Mouse (Mus musculus): Measurements from ENCODE around the gene Drap1. TPM values are rescaled to one million over a fixed set of nuclear protein-coding genes. Genes with fewer than 3 reads are reported as not detected.
A peak's percentile ranks its signal among the peaks of the same experiment; 100 is the strongest.

Drap1 gene
- total and polyA plus RNA-seq, 3 experiments: 183 to 307 TPM; not detected in 1

DNA sequence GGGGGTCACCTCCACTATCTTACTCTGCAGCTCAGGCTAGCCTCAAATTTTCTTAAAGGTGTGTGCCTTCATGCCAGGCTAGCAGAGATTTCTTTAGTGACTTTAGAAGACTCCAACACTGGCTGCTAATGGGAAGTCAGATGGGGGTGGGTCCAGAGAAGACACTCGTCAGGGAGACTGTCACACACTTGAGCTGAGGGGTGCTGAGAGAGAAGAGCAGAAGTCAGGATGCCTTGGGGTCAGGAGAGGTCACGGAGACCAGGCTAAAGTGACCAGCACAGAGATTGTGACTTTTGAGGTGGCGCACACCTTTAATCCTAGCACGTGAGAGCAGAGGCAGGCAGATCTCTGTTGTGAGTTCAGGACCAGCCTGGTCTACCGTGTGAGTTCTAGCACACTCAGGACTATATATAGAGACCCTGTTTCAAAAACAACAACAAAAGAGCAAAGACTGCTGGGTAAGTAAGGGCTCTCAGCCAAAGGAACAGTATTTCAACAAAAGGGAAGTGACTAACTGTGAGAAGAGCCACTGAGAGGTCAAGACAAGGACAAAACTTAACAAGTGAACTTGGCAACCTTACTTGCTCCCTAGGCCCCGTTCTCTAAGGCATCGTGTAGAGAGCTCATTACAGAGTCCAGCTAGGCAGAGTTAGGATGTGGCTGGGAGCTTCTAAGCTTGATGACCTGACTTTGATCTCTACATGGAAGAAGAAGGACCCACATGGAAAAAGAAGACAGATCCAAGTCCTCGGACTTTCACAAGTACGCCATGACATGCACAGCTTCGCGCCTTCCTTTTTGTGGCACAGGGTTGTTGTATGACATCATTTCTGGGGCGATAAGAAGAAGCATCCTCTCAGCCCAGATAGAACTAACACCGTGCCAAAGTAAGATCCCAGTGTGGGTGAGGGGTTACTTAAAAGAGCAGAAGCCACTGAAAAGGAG, 16.4 kb downstream of the Drap1 start:
- no peaks in the 10 kb centered on the region for H3K79me2 ChIP-seq (ENCODE audit: control insufficient read depth, insufficient read depth, low read length, poor library complexity)
- H3K27ac ChIP-seq (ENCODE audit: control insufficient read depth, low read depth, low read length): peak overlapping the region; percentile 64
- no peak overlapping the region for H3K4me3 ChIP-seq (ENCODE audit: control insufficient read depth in 1 of 2, insufficient read depth in 1 of 2, low read depth in 2 of 2, low read length in 2 of 2)
- H3K9ac ChIP-seq (ENCODE audit: control insufficient read depth, low read depth, low read length, poor library complexity, severe bottlenecking): no peak overlapping the region
- H3K9me3 ChIP-seq (replicated peaks; ENCODE audit: insufficient read depth, low read length): no peaks in the 10 kb centered on the region
- H3K36me3 ChIP-seq (ENCODE audit: control insufficient read depth in 1 of 2, insufficient read depth in 2 of 2, low read length in 2 of 2): peaks cover 0 to 3% of the 10 kb centered on the region in 2 experiments; a peak in 2 of 4 replicates
- TF ChIP-seq MYB (IDR thresholded peaks at IDR 0.05; ENCODE audit: low read depth, low read length) (no peak), ETS1 (IDR thresholded peaks at IDR 0.05; ENCODE audit: low read depth, low read length) (0 out of 2 replicates have a peak, but pooled peaks have one; percentile 17), GATA1 (IDR thresholded peaks at IDR 0.05; ENCODE audit: low read depth, low read length) (peak; percentile 32; the same call in 1 of the 2 replicates), EP300 (IDR thresholded peaks at IDR 0.05; ENCODE audit: low read depth in 1 of 2, low read length in 2 of 2) (0 out of 4 replicates have a peak, but pooled peaks of 1 of the 2 experiments have one; percentile 6), ELF1 (IDR thresholded peaks at IDR 0.05; ENCODE audit: low read depth, low read length) (no peak)
- DNase-seq (ENCODE audit: low read depth, low spot score): peak; percentile 47
- H3K27me3 ChIP-seq (ENCODE audit: control insufficient read depth in 1 of 2, insufficient read depth in 2 of 2, low read length in 2 of 2): no peaks in the 10 kb centered on the region
- H3K4me1 ChIP-seq (ENCODE audit: control insufficient read depth in 1 of 2, insufficient read depth in 2 of 2, low read length in 2 of 2): peaks cover 6 to 19% of the 10 kb centered on the region in 2 experiments

DNA sequence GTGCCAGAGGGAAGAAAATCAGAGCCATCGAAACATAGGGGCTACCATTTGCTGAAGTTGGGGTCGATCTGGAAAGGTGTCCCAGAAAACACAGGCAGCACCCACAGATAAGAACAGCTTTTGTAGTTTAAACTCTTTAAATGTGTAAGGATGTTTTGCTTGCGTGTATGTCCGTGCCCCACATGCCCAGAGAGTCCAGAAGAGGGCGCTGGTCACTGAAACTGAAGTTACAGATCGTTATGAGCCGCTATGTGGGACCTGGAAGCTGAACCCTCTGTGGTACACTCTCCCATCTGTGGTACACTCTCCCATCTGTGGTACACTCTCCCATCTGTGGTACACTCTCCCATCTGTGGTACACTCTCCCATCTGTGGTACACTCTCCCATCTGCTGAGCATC, 17.6 kb downstream of the Drap1 start:
- Histone ChIP-seq H3K4me3 (ENCODE audit: control insufficient read depth in 1 of 2, insufficient read depth in 1 of 2, low read depth in 2 of 2, low read length in 2 of 2) (peak overlapping the region; percentile 45 to 79), H3K27ac (ENCODE audit: control insufficient read depth, low read depth, low read length) (peak overlapping the region; percentile 75), H3K4me1 (ENCODE audit: control insufficient read depth in 1 of 2, insufficient read depth in 2 of 2, low read length in 2 of 2) (peaks cover 6 to 19% of the 10 kb centered on the region in 2 experiments), H3K27me3 (ENCODE audit: control insufficient read depth in 1 of 2, insufficient read depth in 2 of 2, low read length in 2 of 2) (no peaks in the 10 kb centered on the region), H3K9me3 (replicated peaks; ENCODE audit: insufficient read depth, low read length) (no peaks in the 10 kb centered on the region), H3K9ac (ENCODE audit: control insufficient read depth, low read depth, low read length, poor library complexity, severe bottlenecking) (peak overlapping the region; percentile 79), H3K36me3 (ENCODE audit: control insufficient read depth in 1 of 2, insufficient read depth in 2 of 2, low read length in 2 of 2) (peaks cover 0 to 3% of the 10 kb centered on the region in 2 experiments; a peak in 2 of 4 replicates), H3K79me2 (ENCODE audit: control insufficient read depth, insufficient read depth, low read length, poor library complexity) (no peaks in the 10 kb centered on the region)
- TF ChIP-seq MEF2A (IDR thresholded peaks at IDR 0.05; ENCODE audit: extremely low read depth, insufficient replicate concordance, low read depth, low read length, poor library complexity, severe bottlenecking) (no peak), RAD21 (IDR thresholded peaks at IDR 0.05; ENCODE audit: low read depth, low read length) (peak; percentile 33), CTCF (IDR thresholded peaks at IDR 0.05 in 2 of 3, conservative IDR thresholded peaks at IDR 0.05 in 1 of 3; ENCODE audit: control insufficient read depth in 1 of 3, insufficient read depth in 1 of 3, low read depth in 2 of 3, low read length in 3 of 3, poor library complexity in 1 of 3, severe bottlenecking in 1 of 3) (peak; percentile 51 to 72 (median 62); a peak in 5 of 6 replicates), SMC3 (IDR thresholded peaks at IDR 0.05; ENCODE audit: low read depth, low read length) (peak; percentile 36; the same call in 1 of the 2 replicates), UBTF (IDR thresholded peaks at IDR 0.05; ENCODE audit: borderline replicate concordance, insufficient read depth, low read depth, low read length) (no peak), SIN3A (IDR thresholded peaks at IDR 0.05; ENCODE audit: low read length) (0 out of 2 replicates have a peak, but pooled peaks have one; percentile 15)
- DNase-seq (ENCODE audit: low read depth, low spot score): peak; percentile 85
